Mouse (Mus musculus) hindbrain, embryonic 11.5 days (tissue): Measurements from ENCODE around the gene Egfem1. TPM values are rescaled to one million over a fixed set of nuclear protein-coding genes. Genes with fewer than 3 reads are reported as not detected.

Experiments used
- ATAC-seq: fragments of 200-750 bp; cut with Nextera tagmentation; 2 replicates; pipeline ENCODE4 v1.8.0; 2017; ENCODE audit warnings: mild to moderate bottlenecking, moderate TSS enrichment, moderate library complexity; ENCODE audit not compliant: low FRiP score
- DNase-seq: peaks from one replicate; pipeline ENCODE4 v3.0.0-alpha.2; 2015; ENCODE audit warnings: low spot score
- H3K27ac ChIP-seq: fragments of 300-500 bp; sonication (generic); 2 replicates; pipeline ENCODE4 v1.5.1; 2014; ENCODE audit warnings: mild to moderate bottlenecking, low read depth, low read length
- H3K27me3 ChIP-seq: fragments of 300-500 bp; sonication (generic); 2 replicates; pipeline ENCODE4 v1.6.1; 2014; ENCODE audit warnings: mild to moderate bottlenecking, low read length, moderate library complexity, mixed read lengths; ENCODE audit not compliant: control insufficient read depth, insufficient read depth
- H3K36me3 ChIP-seq: fragments of 300-500 bp; sonication (generic); 2 replicates; pipeline ENCODE4 v1.6.1; 2014; ENCODE audit warnings: mild to moderate bottlenecking, low read length, moderate library complexity, mixed read lengths; ENCODE audit not compliant: control insufficient read depth, insufficient read depth
- H3K4me1 ChIP-seq: fragments of 300-500 bp; sonication (generic); replicated peaks from 2 replicates; pipeline ENCODE4 v1.6.1; 2014; ENCODE audit warnings: low read length, mixed read lengths; ENCODE audit not compliant: control insufficient read depth, insufficient read depth
- H3K4me2 ChIP-seq: fragments of 300-500 bp; sonication (generic); replicated peaks from 2 replicates; pipeline ENCODE4 v1.6.1; 2014; ENCODE audit warnings: mild to moderate bottlenecking, low read depth, low read length
- H3K4me3 ChIP-seq: fragments of 300-500 bp; sonication (generic); 2 replicates; pipeline ENCODE4 v1.5.1; 2014; ENCODE audit warnings: low read depth, low read length
- H3K9ac ChIP-seq: fragments of 300-500 bp; sonication (generic); 2 replicates; pipeline ENCODE4 v1.6.1; 2014; ENCODE audit warnings: low read depth, low read length
- H3K9me3 ChIP-seq: fragments of 300-500 bp; sonication (generic); 2 replicates; pipeline ENCODE4 v1.6.1; 2016; ENCODE audit warnings: low read length; ENCODE audit not compliant: control insufficient read depth
- WGBS: fragments of 180-500 bp; shearing (Covaris S2); extraction: QIAGEN DNeasy Blood & Tissue Kit; methylation state at CpG from one replicate; pipeline ENCODE4 v1.1.7; 2014; 5-methylcytosine and 5-hydroxymethylcytosine counted together
- polyA plus RNA-seq: library from polyadenylated mRNA; unstranded; fragments of >200 nt; fragmentation: Nextera tagmentation; extraction: Ambion mirVana; gene quantifications from 2 replicates; pipeline ENCODE4 v1.2.1, GENCODE M21; 2014

Egfem1 gene
- polyA plus RNA-seq, 1 experiment from 2014 or later = 3.6 TPM

DNA sequence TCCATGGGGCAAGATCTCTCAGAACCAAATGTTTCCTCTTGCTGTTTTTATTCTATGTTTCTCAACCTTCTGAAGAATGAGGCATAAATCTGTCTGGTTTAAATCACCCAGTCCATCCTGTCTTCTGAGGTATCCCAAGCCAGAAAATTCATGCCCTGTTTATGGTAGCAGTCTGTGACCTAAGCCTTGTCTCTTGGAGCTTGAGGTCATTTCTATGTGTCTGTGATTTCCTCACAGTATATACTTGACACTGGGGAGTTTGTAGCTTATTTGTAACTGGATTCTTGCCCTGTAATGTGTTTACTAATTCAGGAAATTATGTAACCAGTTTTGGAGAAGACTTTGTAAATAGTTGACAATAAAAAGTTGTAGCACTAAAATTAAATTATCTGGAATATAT, 95.2 kb downstream of the Egfem1 start:
- H3K9me3 ChIP-seq = no peaks in the 10 kb centered on the region
- no peak for DNase-seq
- no peaks in the 10 kb centered on the region for H3K36me3 ChIP-seq
- no peak overlapping the region for H3K4me2 ChIP-seq
- no peak for ATAC-seq
- no peaks in the 10 kb centered on the region for H3K27me3 ChIP-seq
- no peak overlapping the region for H3K9ac ChIP-seq
- no peak overlapping the region for H3K4me3 ChIP-seq
- H3K27ac ChIP-seq = no peak overlapping the region
- H3K4me1 ChIP-seq = no peaks in the 10 kb centered on the region

DNA sequence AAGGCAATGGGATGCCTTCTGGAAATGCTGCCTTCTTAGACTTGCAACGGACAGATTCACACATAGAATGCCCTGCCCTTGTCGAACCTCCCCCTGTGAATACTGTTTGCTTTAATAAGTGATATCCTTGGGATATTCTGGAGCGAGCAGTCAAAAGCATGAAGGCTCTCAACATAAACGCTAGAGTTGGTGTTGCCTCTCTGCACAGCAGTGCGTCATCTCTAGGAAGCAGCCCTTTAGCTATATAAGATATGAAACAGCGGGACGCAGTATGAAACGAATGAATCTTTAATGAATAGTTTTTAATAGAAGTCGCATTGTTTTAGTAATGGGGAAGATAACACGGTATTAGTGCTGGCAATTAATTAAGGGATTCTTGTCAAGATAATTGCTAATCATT, 101.2 kb downstream of the Egfem1 start:
- 76% methylated on average over 10 of the region's 10 CpGs for WGBS
- Histone ChIP-seq H3K36me3 (no peaks in the 10 kb centered on the region), H3K4me2 (no peak overlapping the region), H3K9ac (no peak overlapping the region), H3K4me3 (no peak overlapping the region), H3K4me1 (no peaks in the 10 kb centered on the region), H3K9me3 (no peaks in the 10 kb centered on the region), H3K27ac (no peak overlapping the region), H3K27me3 (no peaks in the 10 kb centered on the region)
- DNase-seq (no peak), ATAC-seq (no peak)

DNA sequence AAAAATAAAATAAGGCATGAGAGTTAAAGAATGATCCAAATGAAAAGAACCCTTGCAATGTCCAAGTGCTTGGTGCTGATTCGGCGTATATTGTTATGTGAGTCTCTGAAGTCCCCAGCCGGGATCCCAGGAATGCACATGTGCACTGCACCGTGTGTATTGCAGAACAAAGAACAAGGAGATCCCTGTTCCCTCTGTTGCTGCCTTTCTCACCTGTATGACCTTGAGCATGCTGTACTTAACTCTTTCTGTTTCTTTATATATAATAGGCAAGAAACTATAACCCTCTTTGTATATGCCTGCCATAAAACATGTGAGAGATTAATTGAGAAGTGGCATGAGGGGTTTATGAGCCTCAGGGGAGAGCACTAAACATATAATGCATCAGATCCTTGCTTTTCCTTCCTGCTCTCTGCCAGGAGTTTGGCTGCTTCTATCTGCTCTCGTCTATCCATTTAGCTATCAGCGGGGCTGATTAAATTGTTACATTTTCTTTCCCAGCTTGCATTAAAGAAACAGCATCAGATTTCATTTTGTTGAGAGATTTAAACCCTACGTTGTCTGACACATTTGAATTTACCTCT, 101.9 kb downstream of the Egfem1 start:
- Histone ChIP-seq H3K9ac (no peak overlapping the region), H3K4me3 (no peak overlapping the region), H3K4me2 (no peak overlapping the region), H3K4me1 (no peaks in the 10 kb centered on the region), H3K27ac (0 out of 2 replicates have a peak overlapping the region, but pooled peaks have one; percentile 1), H3K27me3 (no peaks in the 10 kb centered on the region), H3K9me3 (no peaks in the 10 kb centered on the region), H3K36me3 (no peaks in the 10 kb centered on the region)
- WGBS = 49% methylated on average over 7 of the region's 7 CpGs
- DNase-seq (peak; percentile 18), ATAC-seq (0 out of 2 replicates have a peak, but pooled peaks have one; percentile 41)

DNA sequence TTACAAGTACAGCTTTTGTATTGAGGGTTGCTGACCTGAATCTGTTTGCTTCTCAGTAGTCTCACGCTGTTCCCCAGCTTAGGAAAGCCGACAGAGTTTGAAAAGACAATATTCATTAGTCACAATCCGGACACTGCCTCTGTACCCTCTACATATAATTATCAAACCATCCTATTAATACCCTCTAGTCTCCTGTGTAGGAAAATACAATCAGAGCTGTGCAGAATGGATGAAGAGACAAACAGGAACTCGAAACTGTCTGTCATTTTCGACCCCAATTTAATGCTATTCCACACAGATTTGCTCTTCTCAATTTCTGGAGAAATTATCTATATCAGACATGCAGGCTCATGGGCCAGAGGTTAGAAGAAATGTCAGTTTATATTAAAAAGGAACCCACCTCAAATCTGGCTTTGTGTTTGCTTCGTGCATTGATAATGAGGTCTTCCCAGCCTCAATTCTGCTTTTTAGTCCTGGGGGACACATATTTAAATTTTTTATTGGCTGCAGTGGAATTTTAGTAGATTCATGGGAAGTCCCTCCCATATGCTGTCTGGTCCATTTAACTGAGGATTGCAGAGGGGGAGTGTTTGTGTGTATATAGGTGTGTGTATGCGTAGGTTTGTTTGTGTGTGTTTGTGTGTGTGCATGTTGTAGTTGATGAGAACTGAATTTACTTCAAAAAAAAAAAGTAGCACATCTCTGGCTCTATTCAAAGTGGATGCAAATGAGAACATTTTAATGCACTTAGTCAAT, 102.8 kb downstream of the Egfem1 start:
- Histone ChIP-seq H3K27me3 (no peaks in the 10 kb centered on the region), H3K36me3 (no peaks in the 10 kb centered on the region), H3K9me3 (no peaks in the 10 kb centered on the region), H3K4me3 (no peak overlapping the region), H3K4me2 (no peak overlapping the region), H3K27ac (no peak overlapping the region), H3K9ac (no peak overlapping the region), H3K4me1 (no peaks in the 10 kb centered on the region)
- WGBS = 62% methylated on average over 7 of the region's 7 CpGs
- DNase-seq (no peak), ATAC-seq (peak; percentile 58; the same call in 1 of the 2 replicates)

DNA sequence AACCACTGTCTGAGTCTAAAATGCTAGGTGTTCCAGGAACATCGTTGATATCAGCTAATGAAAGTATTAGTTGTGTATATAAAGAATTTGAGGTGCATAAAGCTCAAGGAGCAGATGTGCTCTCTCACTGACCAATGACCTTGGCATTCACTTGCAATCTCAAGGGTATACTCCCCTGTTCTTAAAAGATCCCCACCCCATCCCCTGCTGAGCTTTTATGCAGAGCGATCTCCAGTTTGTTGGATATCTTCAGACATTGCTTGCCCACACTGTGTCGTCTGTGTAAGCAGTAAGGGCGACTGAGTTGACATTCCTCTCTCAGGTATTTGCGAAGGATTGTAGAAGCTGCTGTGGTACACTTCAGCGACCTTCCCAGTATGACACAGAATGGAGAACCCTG, 108.4 kb downstream of the Egfem1 start:
- no peaks in the 10 kb centered on the region for H3K4me1 ChIP-seq
- WGBS = 67% methylated on average over 6 of the region's 6 CpGs

DNA sequence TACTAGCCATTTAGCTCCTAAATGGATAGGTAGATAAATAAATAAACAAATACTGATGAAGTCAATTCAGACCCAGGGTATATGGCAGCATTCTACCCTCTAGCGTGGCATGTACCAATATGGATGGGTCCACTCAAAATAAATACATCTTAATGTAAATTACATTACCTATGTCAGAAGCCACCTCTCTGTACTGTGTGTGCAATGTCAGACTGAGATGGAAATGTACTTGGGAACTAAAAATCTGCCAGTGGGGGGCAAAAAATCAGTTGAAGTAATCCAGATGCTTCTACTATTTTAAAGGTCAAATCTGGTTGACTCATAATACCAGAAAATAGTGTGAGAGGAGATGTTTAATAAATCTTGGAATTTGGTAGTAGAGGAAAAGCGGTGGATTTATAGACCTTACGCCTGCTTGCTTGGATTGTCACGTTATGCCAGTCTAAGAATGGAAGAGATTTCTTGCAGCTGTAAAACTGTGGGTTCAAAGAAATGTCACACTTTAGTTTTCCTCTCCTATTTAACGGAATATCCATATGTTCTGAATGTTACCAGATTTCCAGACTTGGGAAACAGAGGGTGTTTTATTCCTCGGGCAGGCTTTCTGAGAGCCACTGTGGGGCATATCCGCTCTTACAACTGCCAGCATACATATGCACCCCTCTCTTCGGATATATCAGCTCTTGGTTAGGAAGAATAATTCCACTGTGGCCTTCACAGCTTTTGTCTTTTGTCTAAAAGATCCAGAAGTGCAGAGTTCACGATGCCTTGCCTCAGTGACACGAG, 116.1 kb downstream of the Egfem1 start:
- H3K27ac ChIP-seq = no peak overlapping the region
- no peak overlapping the region for H3K4me2 ChIP-seq
- no peaks in the 10 kb centered on the region for H3K27me3 ChIP-seq
- no peaks in the 10 kb centered on the region for H3K9me3 ChIP-seq
- no peaks in the 10 kb centered on the region for H3K36me3 ChIP-seq
- ATAC-seq = no peak
- DNase-seq = no peak
- H3K4me3 ChIP-seq = no peak overlapping the region
- WGBS = 69% methylated on average over 10 of the region's 10 CpGs
- no peaks in the 10 kb centered on the region for H3K4me1 ChIP-seq
- H3K9ac ChIP-seq = no peak overlapping the region

More for the DNA sequence above, 108.4 kb downstream of the Egfem1 start:
- Histone ChIP-seq H3K4me2 (no peak overlapping the region), H3K9ac (no peak overlapping the region), H3K36me3 (no peaks in the 10 kb centered on the region), H3K9me3 (no peaks in the 10 kb centered on the region), H3K27ac (no peak overlapping the region), H3K27me3 (no peaks in the 10 kb centered on the region), H3K4me3 (no peak overlapping the region)
- ATAC-seq (no peak), DNase-seq (no peak)

GRCm38 (mm10) chr3:29200601-29201000, 118.8 kb downstream of the Egfem1 start:
- Histone ChIP-seq H3K27me3 (no peaks in the 10 kb centered on the region), H3K9me3 (no peaks in the 10 kb centered on the region), H3K4me3 (no peak overlapping the region), H3K36me3 (no peaks in the 10 kb centered on the region), H3K27ac (no peak overlapping the region), H3K9ac (no peak overlapping the region), H3K4me1 (no peaks in the 10 kb centered on the region), H3K4me2 (no peak overlapping the region)
- WGBS = 83% methylated on average over 8 of the region's 8 CpGs
- ATAC-seq (no peak), DNase-seq (no peak)

DNA sequence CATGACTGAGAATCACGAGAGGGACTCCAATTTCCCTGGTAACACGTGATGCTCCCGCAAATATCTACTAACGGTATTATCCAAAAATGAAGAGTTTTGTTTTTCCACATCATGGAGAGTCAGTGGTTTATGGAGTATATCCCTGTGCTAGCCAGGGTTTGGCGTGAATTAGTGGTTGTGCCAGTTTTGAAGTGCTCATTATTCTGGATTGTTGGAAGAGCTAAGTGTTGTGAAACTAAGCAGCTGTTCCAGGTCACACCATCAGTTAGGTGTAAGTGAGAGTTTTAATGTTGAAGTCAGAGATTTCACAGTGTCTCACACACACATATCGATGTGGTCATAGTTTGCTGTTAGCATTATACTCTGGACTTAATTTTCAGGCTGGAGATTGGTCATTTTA, 120.7 kb downstream of the Egfem1 start:
- H3K27me3 ChIP-seq = no peaks in the 10 kb centered on the region
- no peaks in the 10 kb centered on the region for H3K9me3 ChIP-seq
- H3K9ac ChIP-seq = no peak overlapping the region
- no peak overlapping the region for H3K27ac ChIP-seq
- no peak for DNase-seq
- WGBS = 92% methylated on average over 6 of the region's 6 CpGs
- no peaks in the 10 kb centered on the region for H3K36me3 ChIP-seq
- H3K4me2 ChIP-seq = no peak overlapping the region
- no peak for ATAC-seq
- no peaks in the 10 kb centered on the region for H3K4me1 ChIP-seq
- H3K4me3 ChIP-seq = no peak overlapping the region
